In the genomic region with DNA sequence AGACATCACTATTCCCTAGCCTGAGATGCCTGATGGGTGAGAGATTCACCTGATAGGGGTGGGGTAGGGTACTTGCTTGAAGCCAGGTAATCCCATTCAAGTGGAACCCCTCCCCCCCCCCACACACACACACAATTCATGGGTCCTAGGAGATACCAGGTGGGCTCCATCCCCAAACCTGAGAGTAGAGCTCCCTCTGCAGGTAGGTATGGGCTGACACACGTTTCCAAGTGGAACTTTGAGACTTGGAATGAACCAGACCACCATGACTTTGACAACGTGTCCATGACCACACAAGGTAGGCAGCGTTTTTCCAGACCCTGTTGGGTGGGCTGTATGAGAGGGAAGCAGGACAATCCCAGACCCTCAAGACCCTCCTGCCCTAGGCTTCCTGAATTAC, we compare ENCODE assay signal across 14 mouse cellular contexts. TPM values are rescaled to one million over a fixed set of nuclear protein-coding genes. Genes with fewer than 3 reads are reported as not detected.
DNase-seq lines count a peak whose midpoint lies in the region; ATAC-seq and TF ChIP-seq lines count a peak whose summit lies in the region.
"Had no signal": no experiment of that assay in that cellular context is flagged by ENCODE, and none has a peak within 500 bp of the region (broad histone marks: within the 10 kb centered on the region; RNA-seq: fewer than 3 reads in every experiment).

No protein-coding gene starts in this region.

- DNase-seq in kidney, adult 2 months, result no peak
- DNase-seq in kidney, adult 18-20 months, result no peak
- peak; percentile 11 for DNase-seq in midbrain, embryonic 14.5 days
- peak; percentile 48 for DNase-seq in ZHBTc4 (ENCODE audit: low read depth, low spot score)
- DNase-seq in splenic B cell, adult 2 months (ENCODE audit: low read depth, low spot score), result peak; percentile 40
- DNase-seq: cerebellum, postnatal 14 days; layer of hippocampus, adult 9-11 months; thymus, postnatal 36 days had no signal

- TF ChIP-seq CTCF in kidney, adult 2 months (conservative IDR thresholded peaks at IDR 0.05; ENCODE audit: insufficient read depth, insufficient read length, low read depth, low read length), result peak; percentile 67

- no peak for ATAC-seq in midbrain, embryonic 14.5 days (ENCODE audit: low FRiP score, low TSS enrichment)
- ATAC-seq in midbrain, embryonic 15.5 days (replicated peaks), result no peak
- no peak for ATAC-seq in forebrain, embryonic 15.5 days (replicated peaks)

- no peak overlapping the region for H3K27ac ChIP-seq in kidney, adult 2 months (ENCODE audit: insufficient read depth, low read depth, low read length)
- no peak overlapping the region for H3K27ac ChIP-seq in midbrain, embryonic 14.5 days (replicated peaks; ENCODE audit: low read depth, low read length)
- H3K27ac ChIP-seq in midbrain, embryonic 15.5 days, result no peak overlapping the region
- no peak overlapping the region for H3K27ac ChIP-seq in forebrain, embryonic 15.5 days (replicated peaks)
- H3K27ac ChIP-seq: embryonic facial prominence, embryonic 12.5 days; hindbrain, embryonic 13.5 days; lung, embryonic 15.5 days; midbrain, embryonic 12.5 days had no signal

- 53% methylated on average over 3 of the region's 3 CpGs for WGBS in kidney, adult 2 months
- 51% methylated on average over 3 of the region's 3 CpGs for WGBS in midbrain, embryonic 14.5 days
- 65% methylated on average over 3 of the region's 3 CpGs for WGBS in midbrain, embryonic 15.5 days
- WGBS in forebrain, embryonic 15.5 days, result 50% methylated on average over 3 of the region's 3 CpGs

- no peak overlapping the region for H3K4me3 ChIP-seq in kidney, adult 2 months (ENCODE audit: insufficient read depth, low read depth, low read length)
- no peak overlapping the region for H3K4me3 ChIP-seq in midbrain, embryonic 14.5 days (replicated peaks; ENCODE audit: low read depth, low read length)
- no peak overlapping the region for H3K4me3 ChIP-seq in midbrain, embryonic 15.5 days
- H3K4me3 ChIP-seq in forebrain, embryonic 15.5 days, result no peak overlapping the region
- H3K4me3 ChIP-seq: embryonic facial prominence, embryonic 12.5 days; hindbrain, embryonic 13.5 days; lung, embryonic 15.5 days; midbrain, embryonic 12.5 days had no signal

- peaks cover 19% of the 10 kb centered on the region for H3K4me1 ChIP-seq in kidney, adult 2 months (ENCODE audit: control insufficient read depth, insufficient read depth, low read length)
- peaks cover 17% of the 10 kb centered on the region; the same call in 1 of the 2 replicates for H3K4me1 ChIP-seq in midbrain, embryonic 14.5 days (ENCODE audit: control insufficient read depth, insufficient read depth, low read length)
- peaks cover 16% of the 10 kb centered on the region for H3K4me1 ChIP-seq in midbrain, embryonic 15.5 days
- peaks cover 15% of the 10 kb centered on the region for H3K4me1 ChIP-seq in forebrain, embryonic 15.5 days

- no peaks in the 10 kb centered on the region for H3K36me3 ChIP-seq in kidney, adult 2 months (ENCODE audit: control insufficient read depth, insufficient read depth, low read length)
- no peaks in the 10 kb centered on the region for H3K36me3 ChIP-seq in midbrain, embryonic 14.5 days (ENCODE audit: control insufficient read depth, insufficient read depth, low read length)
- H3K36me3 ChIP-seq in midbrain, embryonic 15.5 days (replicated peaks), result no peaks in the 10 kb centered on the region
- H3K36me3 ChIP-seq in splenic B cell, adult 2 months (ENCODE audit: control insufficient read depth, insufficient read depth, low read length, poor library complexity, severe bottlenecking), result no peaks in the 10 kb centered on the region
- no peaks in the 10 kb centered on the region for H3K36me3 ChIP-seq in forebrain, embryonic 15.5 days
- H3K36me3 ChIP-seq: embryonic facial prominence, embryonic 12.5 days; hindbrain, embryonic 13.5 days; lung, embryonic 15.5 days; midbrain, embryonic 12.5 days had no signal

- no peak overlapping the region for H3K9ac ChIP-seq in midbrain, embryonic 14.5 days (replicated peaks; ENCODE audit: low read length)
- no peak overlapping the region for H3K9ac ChIP-seq in midbrain, embryonic 15.5 days
- no peak overlapping the region for H3K9ac ChIP-seq in forebrain, embryonic 15.5 days (replicated peaks)
- H3K9ac ChIP-seq: embryonic facial prominence, embryonic 12.5 days; hindbrain, embryonic 13.5 days; lung, embryonic 15.5 days; midbrain, embryonic 12.5 days had no signal

- H3K9me3 ChIP-seq in midbrain, embryonic 14.5 days (ENCODE audit: control insufficient read depth, low read length), result no peaks in the 10 kb centered on the region
- H3K9me3 ChIP-seq in midbrain, embryonic 15.5 days, result no peaks in the 10 kb centered on the region
- no peaks in the 10 kb centered on the region for H3K9me3 ChIP-seq in forebrain, embryonic 15.5 days
- H3K9me3 ChIP-seq: embryonic facial prominence, embryonic 12.5 days; hindbrain, embryonic 13.5 days; lung, embryonic 15.5 days; midbrain, embryonic 12.5 days had no signal

- H3K27me3 ChIP-seq in kidney, adult 2 months (replicated peaks; ENCODE audit: control insufficient read depth, insufficient read depth, low read length), result no peaks in the 10 kb centered on the region
- no peaks in the 10 kb centered on the region for H3K27me3 ChIP-seq in midbrain, embryonic 14.5 days (ENCODE audit: control insufficient read depth, insufficient read depth, low read length)
- H3K27me3 ChIP-seq in midbrain, embryonic 15.5 days (replicated peaks), result no peaks in the 10 kb centered on the region
- no peaks in the 10 kb centered on the region for H3K27me3 ChIP-seq in splenic B cell, adult 2 months (ENCODE audit: control insufficient read depth, insufficient read depth, low read length, poor library complexity, severe bottlenecking)
- no peaks in the 10 kb centered on the region for H3K27me3 ChIP-seq in forebrain, embryonic 15.5 days
- H3K27me3 ChIP-seq: embryonic facial prominence, embryonic 12.5 days; hindbrain, embryonic 13.5 days; lung, embryonic 15.5 days; midbrain, embryonic 12.5 days had no signal

- TF ChIP-seq POLR2A in kidney, adult 2 months (IDR thresholded peaks at IDR 0.05; ENCODE audit: low read depth, low read length), result no peak

- H3K4me2 ChIP-seq in midbrain, embryonic 14.5 days (ENCODE audit: low read length), result no peak overlapping the region
- no peak overlapping the region for H3K4me2 ChIP-seq in midbrain, embryonic 15.5 days
- no peak overlapping the region for H3K4me2 ChIP-seq in forebrain, embryonic 15.5 days (replicated peaks)
- H3K4me2 ChIP-seq: embryonic facial prominence, embryonic 12.5 days; hindbrain, embryonic 13.5 days; lung, embryonic 15.5 days; midbrain, embryonic 12.5 days had no signal

RNA-seq across cellular contexts. Expression of gene Slc26a1, which starts 4.5 kb away (rescaled TPM):
- 257 and 309 TPM in 2 replicates for polyA plus RNA-seq in kidney, adult 2 months (2012; rRNA removed)
- polyA plus RNA-seq in midbrain, embryonic 14.5 days (2014; fragmentation: Nextera tagmentation; extraction: Ambion mirVana), result 2.9 and 3.6 TPM in 2 replicates
- polyA plus RNA-seq in midbrain, embryonic 15.5 days (2015; fragmentation: Nextera tagmentation; extraction: Ambion mirVana), result 4.0 and 4.1 TPM in 2 replicates
- 1.8 and 1.9 TPM in 2 replicates for polyA plus RNA-seq in forebrain, embryonic 15.5 days (2015; fragmentation: Nextera tagmentation; extraction: Ambion mirVana)

RNA-seq across cellular contexts. Expression of gene Dgkq, which starts 10.4 kb away (rescaled TPM):
- polyA plus RNA-seq in kidney, adult 2 months (2012; rRNA removed), result 27.9 and 34.8 TPM in 2 replicates
- polyA plus RNA-seq in midbrain, embryonic 14.5 days (2014; fragmentation: Nextera tagmentation; extraction: Ambion mirVana), result 24.4 and 32.5 TPM in 2 replicates
- 33.9 and 36.7 TPM in 2 replicates for polyA plus RNA-seq in midbrain, embryonic 15.5 days (2015; fragmentation: Nextera tagmentation; extraction: Ambion mirVana)
- polyA plus RNA-seq in forebrain, embryonic 15.5 days (2015; fragmentation: Nextera tagmentation; extraction: Ambion mirVana), result 23.6 and 24.4 TPM in 2 replicates

RNA-seq across cellular contexts. Expression of gene Fgfrl1, which starts 12.3 kb away (rescaled TPM):
- 65.1 and 74.8 TPM in 2 replicates for polyA plus RNA-seq in kidney, adult 2 months (2012; rRNA removed)
- 3.6 and 5.2 TPM in 2 replicates for polyA plus RNA-seq in midbrain, embryonic 14.5 days (2014; fragmentation: Nextera tagmentation; extraction: Ambion mirVana)
- 5.5 and 6.0 TPM in 2 replicates for polyA plus RNA-seq in midbrain, embryonic 15.5 days (2015; fragmentation: Nextera tagmentation; extraction: Ambion mirVana)
- 9.4 and 10.1 TPM in 2 replicates for polyA plus RNA-seq in forebrain, embryonic 15.5 days (2015; fragmentation: Nextera tagmentation; extraction: Ambion mirVana)

RNA-seq across cellular contexts. Expression of gene Idua, which starts 19.8 kb away (rescaled TPM):
- 9.1 and 12.7 TPM in 2 replicates for polyA plus RNA-seq in kidney, adult 2 months (2012; rRNA removed)
- polyA plus RNA-seq in midbrain, embryonic 14.5 days (2014; fragmentation: Nextera tagmentation; extraction: Ambion mirVana), result 11.9 and 12.7 TPM in 2 replicates
- 12.1 and 15.9 TPM in 2 replicates for polyA plus RNA-seq in midbrain, embryonic 15.5 days (2015; fragmentation: Nextera tagmentation; extraction: Ambion mirVana)
- 9.9 and 10.9 TPM in 2 replicates for polyA plus RNA-seq in forebrain, embryonic 15.5 days (2015; fragmentation: Nextera tagmentation; extraction: Ambion mirVana)

RNA-seq across cellular contexts. Expression of gene Tmem175, which starts 50.3 kb away (rescaled TPM):
- polyA plus RNA-seq in kidney, adult 2 months (2012; rRNA removed), result 67.1 and 76.4 TPM in 2 replicates
- polyA plus RNA-seq in midbrain, embryonic 14.5 days (2014; fragmentation: Nextera tagmentation; extraction: Ambion mirVana), result 25.7 and 29.9 TPM in 2 replicates
- 25.3 and 26.6 TPM in 2 replicates for polyA plus RNA-seq in midbrain, embryonic 15.5 days (2015; fragmentation: Nextera tagmentation; extraction: Ambion mirVana)
- 24.2 and 24.7 TPM in 2 replicates for polyA plus RNA-seq in forebrain, embryonic 15.5 days (2015; fragmentation: Nextera tagmentation; extraction: Ambion mirVana)

Comparison
In these comparisons a context has a peak if more than half of its experiments do, and no peak if none do; other contexts are left out.
1. DNase-seq: peak in midbrain, embryonic 14.5 days (single experiment), ZHBTc4 (single experiment) and splenic B cell, adult 2 months (single experiment); none in kidney, adult 2 months (single experiment) and kidney, adult 18-20 months (single experiment).
2. RNA of gene Slc26a1, which starts 4.5 kb away (polyA plus RNA-seq): 257 to 309 TPM in kidney, adult 2 months; 4.0 to 4.1 TPM in midbrain, embryonic 15.5 days, 2.9 to 3.6 TPM in midbrain, embryonic 14.5 days and 1.8 to 1.9 TPM in forebrain, embryonic 15.5 days; every median in the first group is over 10 times any median in the second.